Mouse (Mus musculus) midbrain, embryonic 14.5 days (tissue): ENCODE measurements around the gene Wdr62. TPM values are rescaled to one million over a fixed set of nuclear protein-coding genes. Genes with fewer than 3 reads are reported as not detected.
A peak's percentile ranks its signal among the peaks of the same experiment; 100 is the strongest.
"Not testable (repeated sequence)": the region's sequence is repeated elsewhere in the genome, so short reads cannot be mapped to it uniquely, and the experiment has no call there.

Source experiments
- ATAC-seq: fragments of 200-750 bp; cut with Nextera tagmentation; 2 replicates; pipeline ENCODE4 v1.8.0; 2017; ENCODE audit warnings: moderate number of reproducible peaks, moderate library complexity; ENCODE audit not compliant: low FRiP score, low TSS enrichment
- DNase-seq: peaks from one replicate; pipeline ENCODE4 v3.0.0-alpha.2; 2015
- H3K27ac ChIP-seq: fragments of 300-500 bp; sonication (generic); replicated peaks from 2 replicates; pipeline ENCODE4 v1.5.1; 2014; ENCODE audit warnings: mild to moderate bottlenecking, low read depth, low read length, moderate library complexity
- H3K27me3 ChIP-seq: fragments of 300-500 bp; sonication (generic); 2 replicates; pipeline ENCODE4 v1.6.1; 2014; ENCODE audit warnings: low read length, control low read depth, mixed read lengths; ENCODE audit not compliant: control insufficient read depth, insufficient read depth
- H3K36me3 ChIP-seq: fragments of 300-500 bp; sonication (generic); 2 replicates; pipeline ENCODE4 v1.6.1; 2014; ENCODE audit warnings: low read length, control low read depth; ENCODE audit not compliant: control insufficient read depth, insufficient read depth
- H3K4me1 ChIP-seq: fragments of 300-500 bp; sonication (generic); 2 replicates; pipeline ENCODE4 v1.6.1; 2014; ENCODE audit warnings: mild to moderate bottlenecking, antibody characterized with exemption, low read length, control low read depth; ENCODE audit not compliant: control insufficient read depth, insufficient read depth
- H3K4me2 ChIP-seq: fragments of 300-500 bp; sonication (generic); 2 replicates; pipeline ENCODE4 v1.6.1; 2014; ENCODE audit warnings: mild to moderate bottlenecking, low read length, moderate library complexity
- H3K4me3 ChIP-seq: fragments of 300-500 bp; sonication (generic); replicated peaks from 2 replicates; pipeline ENCODE4 v1.5.1; 2014; ENCODE audit warnings: low read depth, low read length
- H3K9ac ChIP-seq: fragments of 300-500 bp; sonication (generic); replicated peaks from 2 replicates; pipeline ENCODE4 v1.6.1; 2014; ENCODE audit warnings: mild to moderate bottlenecking, low read length, moderate library complexity
- H3K9me3 ChIP-seq: fragments of 300-500 bp; sonication (generic); 2 replicates; pipeline ENCODE4 v1.6.1; 2016; ENCODE audit warnings: low read length, control low read depth, mixed read lengths; ENCODE audit not compliant: control insufficient read depth
- WGBS: fragments of 180-500 bp; shearing (Covaris S2); extraction: QIAGEN DNeasy Blood & Tissue Kit; methylation state at CpG from one replicate; pipeline ENCODE4 v1.1.7; 2014; 5-methylcytosine and 5-hydroxymethylcytosine counted together
- polyA plus RNA-seq: library from polyadenylated mRNA; unstranded; fragments of >200 nt; fragmentation: Nextera tagmentation; extraction: Ambion mirVana; gene quantifications from 2 replicates; pipeline ENCODE4 v1.2.1, GENCODE M21; 2014

Wdr62 gene
- polyA plus RNA-seq, 1 experiment from 2014 or later = 5.0 TPM

DNA sequence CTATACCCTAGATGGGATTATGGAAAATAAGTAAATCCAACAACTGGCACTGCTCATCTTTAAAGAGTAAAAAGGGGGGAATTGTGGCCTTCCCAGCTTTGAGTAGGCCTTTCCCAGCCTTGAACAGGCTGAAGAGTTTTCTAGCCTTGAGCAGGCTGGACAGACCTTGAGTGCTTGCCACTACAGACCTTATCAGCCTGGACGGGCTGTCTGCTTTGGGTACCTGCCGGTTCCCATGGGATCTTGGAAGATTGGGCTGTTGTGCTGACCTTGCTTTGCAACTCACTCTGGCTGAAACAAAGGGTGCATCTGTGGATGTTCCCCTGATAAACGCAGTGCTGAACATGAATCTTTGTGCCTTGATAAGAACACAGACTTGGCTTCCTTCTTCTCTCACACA lies 66.3 kb downstream of the Wdr62 start:
- H3K9me3 ChIP-seq = no peaks in the 10 kb centered on the region
- no peak overlapping the region for H3K9ac ChIP-seq
- no peak overlapping the region for H3K4me2 ChIP-seq
- H3K36me3 ChIP-seq = no peaks in the 10 kb centered on the region
- DNase-seq (no peak), ATAC-seq (no peak)
- no peak overlapping the region for H3K27ac ChIP-seq
- H3K27me3 ChIP-seq = no peaks in the 10 kb centered on the region
- 92% methylated on average over 3 of the region's 3 CpGs for WGBS
- H3K4me1 ChIP-seq = no peaks in the 10 kb centered on the region
- H3K4me3 ChIP-seq = no peak overlapping the region

DNA sequence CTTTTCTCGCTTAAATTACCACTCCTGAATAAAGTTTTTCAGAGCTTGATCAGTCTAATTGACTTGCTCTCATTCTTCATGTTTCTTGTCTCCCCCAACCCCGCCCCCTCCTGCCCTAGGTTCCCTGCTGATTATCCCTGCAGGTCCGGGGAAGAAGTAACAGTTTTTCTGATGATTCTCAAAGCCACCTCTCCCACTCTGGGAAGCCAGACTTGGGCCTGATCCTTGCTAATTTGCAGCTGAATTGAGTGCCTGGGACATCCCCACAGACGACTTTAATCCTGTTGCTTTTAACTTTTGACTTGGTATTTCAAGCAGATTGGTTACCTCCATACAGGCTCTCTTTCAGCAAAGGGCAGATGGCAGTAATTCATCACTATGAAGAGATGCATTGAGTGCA lies 69.2 kb downstream of the Wdr62 start:
- no peaks in the 10 kb centered on the region for H3K36me3 ChIP-seq
- no peak overlapping the region for H3K9ac ChIP-seq
- H3K27ac ChIP-seq = no peak overlapping the region
- no peaks in the 10 kb centered on the region for H3K27me3 ChIP-seq
- H3K4me2 ChIP-seq = no peak overlapping the region
- H3K4me1 ChIP-seq = no peaks in the 10 kb centered on the region
- H3K4me3 ChIP-seq = no peak overlapping the region
- ATAC-seq (no peak), DNase-seq (no peak)
- H3K9me3 ChIP-seq = no peaks in the 10 kb centered on the region
- WGBS = 15% methylated on average over 4 of the region's 4 CpGs

DNA sequence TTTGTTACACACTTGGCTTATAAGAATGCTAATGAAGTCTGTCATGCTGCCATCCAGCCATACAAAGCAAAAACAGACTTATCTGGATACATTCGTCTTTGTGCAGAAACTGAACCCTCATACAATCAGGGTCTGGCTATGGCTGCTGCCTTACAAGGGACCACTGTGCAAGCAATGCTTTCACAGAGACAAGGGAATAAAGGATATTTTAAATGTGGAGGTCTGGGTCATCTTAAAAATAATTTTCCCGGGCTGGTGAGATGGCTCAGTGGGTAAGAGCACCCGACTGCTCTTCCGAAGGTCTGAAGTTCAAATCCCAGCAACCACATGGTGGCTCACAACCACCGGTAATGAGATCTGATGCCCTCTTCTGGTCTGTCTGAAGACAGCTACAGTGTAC lies 73.9 kb downstream of the Wdr62 start:
- not testable (repeated sequence) for DNase-seq, H3K36me3 ChIP-seq, H3K27me3 ChIP-seq, H3K4me2 ChIP-seq, ATAC-seq, H3K4me3 ChIP-seq, H3K9ac ChIP-seq, H3K4me1 ChIP-seq, H3K9me3 ChIP-seq, H3K27ac ChIP-seq
- 57% methylated on average over 5 of the region's 5 CpGs for WGBS

DNA sequence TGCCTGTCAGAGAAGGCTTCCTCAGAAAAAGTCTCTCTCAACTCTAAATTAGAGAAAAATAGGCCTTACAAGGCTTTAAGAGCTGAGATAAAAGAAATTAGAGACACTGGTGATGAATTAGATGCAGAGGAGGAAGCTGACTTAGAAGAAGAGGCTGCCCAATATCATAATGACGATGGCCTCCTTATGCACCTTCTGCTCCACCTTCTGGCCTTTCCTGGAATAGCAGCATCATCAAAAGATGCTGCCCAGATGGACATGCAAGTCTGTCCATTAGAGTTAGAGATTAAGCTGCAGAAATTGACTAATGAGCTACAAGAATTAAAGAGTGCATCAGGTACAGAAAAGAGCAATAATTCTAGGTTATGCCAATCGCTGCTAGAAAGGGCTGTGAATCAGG lies 74.8 kb downstream of the Wdr62 start:
- Histone ChIP-seq H3K27me3 (no peaks in the 10 kb centered on the region), H3K4me2 (no peak overlapping the region), H3K4me1 (no peaks in the 10 kb centered on the region; the same call in 1 of the 2 replicates), H3K4me3 (no peak overlapping the region), H3K27ac (no peak overlapping the region), H3K36me3 (no peaks in the 10 kb centered on the region), H3K9me3 (no peaks in the 10 kb centered on the region), H3K9ac (no peak overlapping the region)
- ATAC-seq = no peak
- peak; percentile 83 for DNase-seq
- WGBS = 8% methylated on average over 2 of the region's 2 CpGs

DNA sequence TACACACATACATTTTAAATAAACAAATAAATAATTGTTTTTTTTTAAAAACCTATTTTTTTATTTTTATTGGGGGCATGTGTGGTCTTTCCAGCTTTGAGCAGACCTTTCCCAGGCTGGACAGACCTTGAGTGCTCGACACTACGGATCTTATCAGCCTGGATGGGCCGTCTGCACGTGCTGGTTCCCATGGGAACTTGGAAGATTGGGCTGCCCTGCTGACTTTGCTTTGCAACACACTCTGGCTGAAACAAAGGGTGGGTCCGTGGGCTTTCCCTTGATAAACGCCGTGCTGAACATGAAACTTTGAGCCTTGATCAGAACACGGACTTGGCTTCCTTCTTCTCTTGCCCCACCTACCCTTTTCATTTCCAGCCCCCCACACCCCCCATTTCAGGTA lies 75.8 kb downstream of the Wdr62 start:
- H3K9me3 ChIP-seq = no peaks in the 10 kb centered on the region
- H3K4me1 ChIP-seq = no peaks in the 10 kb centered on the region; the same call in 1 of the 2 replicates
- H3K27ac ChIP-seq = no peak overlapping the region
- WGBS = 13% methylated on average over 8 of the region's 8 CpGs
- no peaks in the 10 kb centered on the region for H3K36me3 ChIP-seq
- H3K27me3 ChIP-seq = no peaks in the 10 kb centered on the region
- DNase-seq (no peak), ATAC-seq (no peak)
- H3K4me3 ChIP-seq = no peak overlapping the region
- H3K9ac ChIP-seq = no peak overlapping the region
- no peak overlapping the region for H3K4me2 ChIP-seq

DNA sequence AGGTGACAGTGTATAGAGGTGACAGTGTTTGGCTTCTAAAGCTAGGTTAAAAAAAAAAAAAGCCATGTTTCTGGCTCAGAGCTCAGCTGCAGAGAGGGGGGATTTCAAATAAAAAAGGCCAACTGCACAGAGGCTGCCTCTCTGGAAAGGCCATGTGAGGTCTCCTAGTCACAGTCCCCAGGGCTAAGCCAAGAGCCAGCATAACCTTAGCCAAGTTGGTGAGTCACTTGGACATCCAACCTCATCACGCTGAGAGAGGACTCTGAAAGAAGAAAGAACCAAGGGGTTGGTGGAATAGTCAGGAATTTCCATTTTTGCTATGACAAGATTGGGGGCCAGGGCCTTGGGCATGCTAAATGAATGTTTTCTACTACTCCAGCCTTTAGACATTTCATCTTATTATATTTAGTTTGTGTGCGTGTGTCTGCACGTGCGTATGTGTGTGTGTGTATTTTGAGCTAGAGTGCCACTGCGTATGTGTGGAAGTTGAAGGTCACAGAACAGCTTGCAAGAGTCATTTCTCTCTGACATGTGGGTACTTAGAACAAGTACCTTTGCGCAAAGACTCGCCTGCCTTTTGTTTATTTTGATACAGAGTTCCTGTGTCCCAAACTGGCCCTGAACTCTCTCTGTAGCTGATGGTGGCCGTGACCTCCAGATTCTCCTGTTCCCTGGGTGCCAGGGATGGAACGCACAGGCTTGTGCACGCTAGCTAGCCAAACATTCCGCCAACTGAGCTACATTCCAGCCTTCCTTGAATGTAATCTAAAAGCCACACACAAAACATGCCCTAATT lies 77.1 kb downstream of the Wdr62 start:
- DNase-seq (no peak), ATAC-seq (no peak)
- no peak overlapping the region for H3K4me2 ChIP-seq
- no peak overlapping the region for H3K4me3 ChIP-seq
- peaks cover 4% of the 10 kb centered on the region for H3K4me1 ChIP-seq
- no peak overlapping the region for H3K9ac ChIP-seq
- no peaks in the 10 kb centered on the region for H3K9me3 ChIP-seq
- no peaks in the 10 kb centered on the region for H3K36me3 ChIP-seq
- WGBS = 92% methylated on average over 11 of the region's 11 CpGs
- no peaks in the 10 kb centered on the region for H3K27me3 ChIP-seq
- H3K27ac ChIP-seq = no peak overlapping the region

DNA sequence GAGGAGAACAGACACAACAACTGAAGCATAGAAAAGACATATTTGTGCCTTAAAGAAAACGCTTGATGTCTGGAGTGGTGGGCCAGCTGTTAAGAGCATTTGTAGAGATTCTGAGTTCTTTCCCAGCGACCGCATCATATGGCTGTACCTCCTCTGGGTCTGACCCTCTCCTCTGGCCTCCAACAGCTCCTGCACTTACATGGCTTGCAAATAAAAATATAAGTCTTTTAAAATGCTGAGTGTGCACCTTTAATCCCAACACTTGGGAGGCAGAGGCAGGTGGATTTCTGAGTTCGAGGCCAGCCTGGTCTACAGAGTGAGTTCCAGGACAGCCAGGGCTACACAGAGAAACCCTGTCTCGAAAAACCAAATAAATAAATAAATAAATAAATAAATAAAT lies 79.6 kb downstream of the Wdr62 start:
- H3K4me1 ChIP-seq, ATAC-seq, DNase-seq, H3K36me3 ChIP-seq, H3K9me3 ChIP-seq, H3K27ac ChIP-seq, H3K9ac ChIP-seq, H3K27me3 ChIP-seq, H3K4me3 ChIP-seq, H3K4me2 ChIP-seq: not testable (repeated sequence)
- WGBS = 88% methylated on average over 5 of the region's 5 CpGs

DNA sequence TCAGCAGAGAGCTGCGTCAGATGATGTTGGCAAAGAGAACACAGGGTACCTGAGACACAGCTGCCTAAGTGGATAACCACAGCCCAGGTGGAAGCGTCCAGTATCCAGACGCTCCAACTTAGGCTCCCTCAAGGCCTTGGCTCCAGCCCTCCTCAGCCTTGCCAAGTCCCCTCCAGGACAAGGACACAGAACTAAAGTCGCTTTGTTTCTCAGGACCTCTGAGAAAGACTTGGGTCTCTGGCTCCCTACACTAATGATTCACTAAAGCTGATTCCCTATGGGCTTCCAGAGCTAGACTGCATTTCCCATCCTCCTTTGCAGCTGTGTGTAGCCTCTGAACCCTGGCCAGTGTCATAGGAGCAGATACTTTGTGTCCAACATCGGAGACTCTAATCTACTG lies 80.0 kb downstream of the Wdr62 start:
- no peak overlapping the region for H3K27ac ChIP-seq
- H3K27me3 ChIP-seq = no peaks in the 10 kb centered on the region
- ATAC-seq (no peak), DNase-seq (no peak)
- H3K36me3 ChIP-seq = no peaks in the 10 kb centered on the region
- no peak overlapping the region for H3K4me2 ChIP-seq
- no peak overlapping the region for H3K4me3 ChIP-seq
- WGBS = 86% methylated on average over 5 of the region's 5 CpGs
- H3K9me3 ChIP-seq = no peaks in the 10 kb centered on the region
- H3K4me1 ChIP-seq = peaks cover 6% of the 10 kb centered on the region
- no peak overlapping the region for H3K9ac ChIP-seq

DNA sequence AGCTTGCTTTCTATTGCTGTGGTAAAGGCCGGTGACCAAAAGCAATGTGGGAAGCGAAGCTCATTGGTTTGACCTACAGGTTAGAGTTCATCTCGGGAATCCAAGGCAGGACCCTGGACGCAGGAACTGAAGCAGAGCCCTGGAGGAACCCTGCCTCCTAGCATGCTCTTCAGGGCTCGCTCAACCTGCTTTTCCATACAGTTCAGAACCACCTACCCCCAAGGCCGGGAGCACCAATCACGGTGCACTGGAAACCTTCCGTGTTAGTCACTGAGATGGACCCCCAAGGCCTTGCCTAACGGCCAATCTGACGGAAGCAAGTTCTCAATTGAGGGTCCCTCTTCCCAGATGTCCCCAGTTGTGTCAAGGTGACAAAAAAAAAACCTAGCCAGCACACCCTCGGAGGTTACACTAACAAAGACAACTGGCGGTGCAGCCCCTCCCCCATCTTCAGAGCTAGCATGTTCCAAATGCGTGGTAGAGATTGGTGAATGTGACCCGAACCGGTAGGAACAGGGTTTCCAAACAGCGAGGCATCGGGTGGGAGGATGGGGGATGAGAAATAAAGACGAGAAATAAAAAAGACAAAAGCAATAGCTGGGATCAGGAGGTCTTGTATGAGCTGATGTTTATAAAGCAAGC lies 80.6 kb downstream of the Wdr62 start:
- no peaks in the 10 kb centered on the region for H3K36me3 ChIP-seq
- no peak overlapping the region for H3K4me2 ChIP-seq
- H3K4me3 ChIP-seq = no peak overlapping the region
- H3K4me1 ChIP-seq = peaks cover 7% of the 10 kb centered on the region
- no peak for DNase-seq
- H3K27me3 ChIP-seq = no peaks in the 10 kb centered on the region
- H3K9ac ChIP-seq = no peak overlapping the region
- no peak for ATAC-seq
- no peak overlapping the region for H3K27ac ChIP-seq
- no peaks in the 10 kb centered on the region for H3K9me3 ChIP-seq
- WGBS = 78% methylated on average over 18 of the region's 18 CpGs
